Mouse (Mus musculus) MEL (cell line): ENCODE measurements around the gene Wiz. TPM values are rescaled to one million over a fixed set of nuclear protein-coding genes. Genes with fewer than 3 reads are reported as not detected.

Experiments used
- DNase-seq: peaks from one replicate; pipeline ENCODE4 v3.0.0; 2011; ENCODE audit warnings: low read depth, low spot score
- H3K27ac ChIP-seq: 2 replicates; pipeline ENCODE4 v1.5.1; 2012; ENCODE audit warnings: low read depth, mild to moderate bottlenecking, control low read depth, low read length, moderate library complexity; ENCODE audit not compliant: control insufficient read depth
- H3K27me3 ChIP-seq, 2 experiments: fragments of 150-350 bp in 1 of 2; sonication (generic) in 1 of 2; 2 replicates each; pipeline ENCODE4 v1.6.1; 2012; ENCODE audit warnings: low read length in 2 of 2, mild to moderate bottlenecking in 2 of 2, improper control_type of control experiment in 1 of 2, moderate library complexity in 1 of 2; ENCODE audit not compliant: insufficient read depth in 2 of 2, control insufficient read depth in 1 of 2
- H3K36me3 ChIP-seq, 2 experiments: 2 replicates each; pipeline ENCODE4 v1.6.1; 2012 to 2014; ENCODE audit warnings: low read length in 2 of 2, improper control_type of control experiment in 1 of 2, inconsistent platforms in 1 of 2, mild to moderate bottlenecking in 1 of 2; ENCODE audit not compliant: insufficient read depth in 2 of 2, control insufficient read depth in 1 of 2
- H3K4me1 ChIP-seq, 2 experiments: fragments of 150-350 bp in 1 of 2; sonication (generic) in 1 of 2; 2 replicates each; pipeline ENCODE4 v1.6.1; 2012; ENCODE audit warnings: low read length in 2 of 2, improper control_type of control experiment in 1 of 2, mild to moderate bottlenecking in 1 of 2; ENCODE audit not compliant: insufficient read depth in 2 of 2, control insufficient read depth in 1 of 2
- H3K4me3 ChIP-seq, 2 experiments: fragments of 150-350 bp in 1 of 2; sonication (generic) in 1 of 2; 2 replicates each; pipeline ENCODE4 v1.5.1; 2012; ENCODE audit warnings: low read depth in 2 of 2, low read length in 2 of 2, mild to moderate bottlenecking in 2 of 2, moderate library complexity in 2 of 2, control low read depth in 1 of 2, improper control_type of control experiment in 1 of 2; ENCODE audit not compliant: control insufficient read depth in 1 of 2, insufficient read depth in 1 of 2
- H3K79me2 ChIP-seq: 2 replicates; pipeline ENCODE4 v1.6.1; 2012; ENCODE audit warnings: mild to moderate bottlenecking, low read length, moderate library complexity; ENCODE audit not compliant: control insufficient read depth, poor library complexity, insufficient read depth
- H3K9ac ChIP-seq: 2 replicates; pipeline ENCODE4 v1.6.1; 2012; ENCODE audit warnings: low read depth, mild to moderate bottlenecking, control low read depth, low read length, moderate library complexity; ENCODE audit not compliant: control insufficient read depth, poor library complexity, severe bottlenecking
- H3K9me3 ChIP-seq: fragments of 150-350 bp; sonication (generic); replicated peaks from 2 replicates; pipeline ENCODE4 v1.6.1; 2012; ENCODE audit warnings: mild to moderate bottlenecking, low read length, improper control_type of control experiment, moderate library complexity; ENCODE audit not compliant: insufficient read depth
- CHD1 ChIP-seq: IDR thresholded peaks from 2 replicates; pipeline ENCODE4 v1.6.1; 2012; ENCODE audit warnings: low read depth, mild to moderate bottlenecking, inconsistent platforms, low read length, improper control_type of control experiment
- ELF1 ChIP-seq: IDR thresholded peaks from 2 replicates; pipeline ENCODE4 v1.6.1; 2014; ENCODE audit warnings: low read depth, mild to moderate bottlenecking, inconsistent platforms, low read length, improper control_type of control experiment, moderate library complexity
- ETS1 ChIP-seq: IDR thresholded peaks from 2 replicates; pipeline ENCODE4 v1.6.1; 2012; ENCODE audit warnings: low read depth, mild to moderate bottlenecking, inconsistent platforms, low read length, improper control_type of control experiment, moderate library complexity
- GATA1 ChIP-seq: IDR thresholded peaks from 2 replicates; pipeline ENCODE4 v1.6.1; 2011; ENCODE audit warnings: low read depth, low read length, improper control_type of control experiment
- HCFC1 ChIP-seq: IDR thresholded peaks from 2 replicates; pipeline ENCODE4 v1.6.1; 2012; ENCODE audit warnings: low read depth, mild to moderate bottlenecking, inconsistent platforms, low read length, improper control_type of control experiment, moderate library complexity
- MAX ChIP-seq: IDR thresholded peaks from 2 replicates; pipeline ENCODE4 v1.6.1; 2011; ENCODE audit warnings: low read length, improper control_type of control experiment
- MAZ ChIP-seq: IDR thresholded peaks from 2 replicates; pipeline ENCODE4 v1.6.1; 2012; ENCODE audit warnings: low read depth, mild to moderate bottlenecking, inconsistent platforms, low read length, improper control_type of control experiment
- MXI1 ChIP-seq: IDR thresholded peaks from 2 replicates; pipeline ENCODE4 v1.6.1; 2011; ENCODE audit warnings: mild to moderate bottlenecking, low read depth, low read length, improper control_type of control experiment
- MYC ChIP-seq: IDR thresholded peaks from 2 replicates; pipeline ENCODE4 v1.6.1; 2011; ENCODE audit warnings: low read depth, mild to moderate bottlenecking, low read length, improper control_type of control experiment, moderate library complexity
- NRF1 ChIP-seq: IDR thresholded peaks from 2 replicates; pipeline ENCODE4 v1.6.1; 2014; ENCODE audit warnings: low read depth, mild to moderate bottlenecking, inconsistent platforms, low read length, improper control_type of control experiment, moderate library complexity; ENCODE audit not compliant: poor library complexity, insufficient read depth, severe bottlenecking
- POLR2A ChIP-seq, 2 experiments: IDR thresholded peaks; 2 replicates each; pipeline ENCODE4 v1.6.1; 2011 to 2012; ENCODE audit warnings: low read length in 2 of 2, mild to moderate bottlenecking in 2 of 2, control low read depth in 1 of 2, improper control_type of control experiment in 1 of 2, low read depth in 1 of 2, moderate library complexity in 1 of 2; ENCODE audit not compliant: control insufficient read depth in 1 of 2, insufficient read depth in 1 of 2, poor library complexity in 1 of 2
- POLR2AphosphoS5 ChIP-seq: IDR thresholded peaks from 2 replicates; pipeline ENCODE4 v1.6.1; 2012; ENCODE audit warnings: low read depth, borderline replicate concordance, mild to moderate bottlenecking, inconsistent platforms, low read length, moderate library complexity, mixed read lengths
- SIN3A ChIP-seq: IDR thresholded peaks from 2 replicates; pipeline ENCODE4 v1.6.1; 2012; ENCODE audit warnings: low read length, improper control_type of control experiment, inconsistent platforms
- SMC3 ChIP-seq: IDR thresholded peaks from 2 replicates; pipeline ENCODE4 v1.6.1; 2011; ENCODE audit warnings: low read depth, low read length, improper control_type of control experiment
- TCF12 ChIP-seq: IDR thresholded peaks from 2 replicates; pipeline ENCODE4 v1.6.1; 2014; ENCODE audit warnings: low read depth, mild to moderate bottlenecking, inconsistent platforms, low read length, improper control_type of control experiment, moderate library complexity
- USF1 ChIP-seq: IDR thresholded peaks from 2 replicates; pipeline ENCODE4 v1.6.1; 2014; ENCODE audit warnings: low read depth, mild to moderate bottlenecking, inconsistent platforms, low read length, improper control_type of control experiment, moderate library complexity
- ZKSCAN1 ChIP-seq: IDR thresholded peaks from 2 replicates; pipeline ENCODE4 v1.6.1; 2012; ENCODE audit warnings: low read depth, mild to moderate bottlenecking, inconsistent platforms, low read length, improper control_type of control experiment, moderate library complexity
- ZMIZ1 ChIP-seq: IDR thresholded peaks from 2 replicates; pipeline ENCODE4 v1.6.1; 2012; ENCODE audit warnings: low read depth, mild to moderate bottlenecking, inconsistent platforms, low read length, improper control_type of control experiment, moderate library complexity
- ZNF384 ChIP-seq: IDR thresholded peaks from 2 replicates; pipeline ENCODE4 v1.6.1; 2012; ENCODE audit warnings: low read depth, mild to moderate bottlenecking, inconsistent platforms, low read length, improper control_type of control experiment
- polyA plus RNA-seq, 2 experiments: library from polyadenylated mRNA; stranded (reverse) in 1 of 2; unstranded in 1 of 2; fragments of >175 nt in 1 of 2; fragments of >200 nt in 1 of 2; gene quantifications; 2 replicates each; pipeline versions ENCODE4 v1.2.1 to v1.2.4; 2012; ENCODE audit warnings: low replicate concordance in 2 of 2, low read depth in 1 of 2; ENCODE audit not compliant: insufficient read length in 2 of 2, insufficient read depth in 1 of 2, missing spikeins in 1 of 2
- total RNA-seq: library from RNA; depleted of rRNA; stranded (reverse); fragments of 300-350 nt; gene quantifications from 2 replicates; pipeline ENCODE4 v1.2.3, GENCODE M21; 2012

Wiz gene
- total and polyA plus RNA-seq, 3 experiments, result 4.4 to 44.1 TPM; not detected in 1

- peaks cover 0 to 10% of the 10 kb centered on the region in 2 experiments; a peak in 3 of 4 replicates for H3K4me1 ChIP-seq
- DNase-seq, result peak; percentile 30
- TF ChIP-seq ETS1 (no peak), MXI1 (no peak), CHD1 (no peak), ZKSCAN1 (no peak)
Measured at GRCm38 (mm10) chr17:32358192-32358942, 30.9 kb downstream of the Wiz start.

DNA sequence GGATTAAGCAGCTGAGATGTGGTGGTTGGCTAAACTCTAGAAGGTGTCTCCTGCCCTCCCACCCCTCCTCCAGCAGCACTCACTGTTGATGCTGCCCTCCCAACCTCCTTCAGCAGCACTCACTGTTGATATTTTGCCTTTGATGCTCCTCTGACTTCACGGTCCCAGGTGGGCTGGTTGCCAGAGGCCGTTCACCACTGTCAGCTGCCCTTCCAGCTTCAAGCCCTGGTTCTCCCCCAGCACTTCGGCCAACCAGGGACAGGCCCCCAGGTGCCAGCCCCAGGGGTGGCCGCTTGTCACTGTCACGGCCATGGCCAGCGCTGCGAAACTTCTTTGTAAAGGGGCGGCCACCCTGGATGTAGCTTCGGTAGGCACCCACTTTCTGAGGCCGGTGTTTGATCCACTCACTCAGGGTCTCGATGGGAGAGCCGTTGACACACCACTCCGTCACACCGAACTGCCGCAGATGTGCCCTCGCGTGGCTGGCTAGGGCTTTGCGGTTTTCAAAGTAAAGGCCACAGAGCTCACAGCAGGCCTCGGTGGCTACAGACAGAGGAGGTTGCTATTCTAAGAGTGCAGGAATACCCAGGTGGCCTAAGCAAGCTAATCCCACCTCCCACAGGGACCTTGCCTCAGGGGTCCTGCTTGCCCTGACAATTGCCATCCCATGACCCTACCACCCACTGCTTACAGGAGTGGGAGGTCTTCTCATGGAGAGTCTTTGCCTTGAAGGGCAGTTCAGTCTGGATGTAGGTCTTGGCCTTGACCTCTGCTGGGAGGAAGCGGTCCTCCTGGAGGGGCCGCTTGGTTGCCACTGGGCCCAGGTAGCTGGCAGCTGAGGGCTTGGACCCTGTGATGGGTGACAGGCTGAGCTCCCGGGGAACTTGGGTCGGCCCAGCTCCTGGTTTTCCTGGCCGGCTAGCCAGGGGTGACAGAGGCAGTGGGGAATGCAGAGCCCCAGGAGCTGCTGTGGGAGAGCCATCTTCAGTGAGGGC is 32.2 kb downstream of the Wiz start:
- peaks cover 1% of the 10 kb centered on the region; the same call in 1 of the 2 replicates for H3K79me2 ChIP-seq
- H3K9me3 ChIP-seq, result no peaks in the 10 kb centered on the region
- H3K4me1 ChIP-seq, result no peaks in the 10 kb centered on the region
- no peaks in the 10 kb centered on the region for H3K27me3 ChIP-seq
- H3K27ac ChIP-seq, result no peak overlapping the region
- no peak for TF ChIP-seq MAZ
- no peak for TF ChIP-seq GATA1
- TF ChIP-seq SIN3A, result no peak
- TF ChIP-seq HCFC1, result no peak
- TF ChIP-seq TCF12, result no peak
- TF ChIP-seq NRF1, result no peak
- TF ChIP-seq USF1, result no peak
- TF ChIP-seq MXI1, result no peak
- TF ChIP-seq ZMIZ1, result no peak
- no peak for TF ChIP-seq ETS1
- TF ChIP-seq POLR2AphosphoS5, result no peak
- TF ChIP-seq SMC3, result no peak
- no peak for TF ChIP-seq POLR2A (IDR thresholded peaks at IDR 0.05; ENCODE audit: control insufficient read depth in 1 of 2, insufficient read depth in 1 of 2, low read depth in 1 of 2, low read length in 2 of 2, poor library complexity in 1 of 2)
- no peak for TF ChIP-seq MYC
- TF ChIP-seq ZNF384, result no peak
- no peak for TF ChIP-seq CHD1
- TF ChIP-seq MAX, result no peak
- TF ChIP-seq ELF1, result no peak
- no peak overlapping the region for H3K4me3 ChIP-seq
- H3K9ac ChIP-seq, result no peak overlapping the region
- peaks cover 0 to 6% of the 10 kb centered on the region in 2 experiments; a peak in 3 of 4 replicates for H3K36me3 ChIP-seq
- DNase-seq, result no peak

More at GRCm38 (mm10) chr17:32358192-32358942, 30.9 kb downstream of the Wiz start:
- Histone ChIP-seq H3K9me3 (no peaks in the 10 kb centered on the region), H3K9ac (no peak overlapping the region), H3K36me3 (peaks cover 6% of the 10 kb centered on the region in 2 experiments), H3K27me3 (no peaks in the 10 kb centered on the region), H3K4me3 (no peak overlapping the region), H3K27ac (no peak overlapping the region), H3K79me2 (peaks cover 11% of the 10 kb centered on the region; the same call in 1 of the 2 replicates)
